Mouse (Mus musculus) forelimb bud, embryonic 11.5 days (tissue): Measurements from ENCODE around the gene Asxl1.

Experiments used
- DNase-seq: peaks from one replicate; pipeline ENCODE4 v3.0.0-alpha.2; 2012; ENCODE audit warnings: low read depth, low spot score

The Asxl1 gene

GRCm38 (mm10) chr2:153411557-153411956, 65.9 kb downstream of the Asxl1 start:
- DNase-seq = no peak

GRCm38 (mm10) chr2:153412563-153412962, 66.9 kb downstream of the Asxl1 start:
- no peak for DNase-seq

- no peak for DNase-seq
Measured at GRCm38 (mm10) chr2:153414607-153415006, 69.0 kb downstream of the Asxl1 start.

- DNase-seq = no peak
Measured at GRCm38 (mm10) chr2:153417841-153418240, 72.2 kb downstream of the Asxl1 start.

GRCm38 (mm10) chr2:153418381-153418780, 72.8 kb downstream of the Asxl1 start:
- DNase-seq = no peak

- DNase-seq = no peak
Measured at GRCm38 (mm10) chr2:153421233-153421632, 75.6 kb downstream of the Asxl1 start.

GRCm38 (mm10) chr2:153422051-153422450, 76.4 kb downstream of the Asxl1 start:
- no peak for DNase-seq

- DNase-seq = no peak
Measured at GRCm38 (mm10) chr2:153423113-153423512, 77.5 kb downstream of the Asxl1 start.

GRCm38 (mm10) chr2:153424557-153424956, 78.9 kb downstream of the Asxl1 start:
- no peak for DNase-seq

- no peak for DNase-seq
Measured at GRCm38 (mm10) chr2:153425124-153425844, 79.7 kb downstream of the Asxl1 start.

GRCm38 (mm10) chr2:153425998-153426670, 80.5 kb downstream of the Asxl1 start:
- DNase-seq = no peak

- DNase-seq = no peak
Measured at GRCm38 (mm10) chr2:153426931-153427330, 81.3 kb downstream of the Asxl1 start.

GRCm38 (mm10) chr2:153428485-153428884, 82.9 kb downstream of the Asxl1 start:
- no peak for DNase-seq

GRCm38 (mm10) chr2:153430571-153430970, 84.9 kb downstream of the Asxl1 start:
- no peak for DNase-seq

GRCm38 (mm10) chr2:153432492-153432891, 86.9 kb downstream of the Asxl1 start:
- no peak for DNase-seq

- no peak for DNase-seq
Measured at GRCm38 (mm10) chr2:153433859-153434258, 88.2 kb downstream of the Asxl1 start.

GRCm38 (mm10) chr2:153434880-153435831, 89.5 kb downstream of the Asxl1 start:
- DNase-seq = no peak

GRCm38 (mm10) chr2:153436641-153437305, 91.1 kb downstream of the Asxl1 start:
- DNase-seq = no peak

GRCm38 (mm10) chr2:153437306-153437659, 91.7 kb downstream of the Asxl1 start:
- no peak for DNase-seq

GRCm38 (mm10) chr2:153440755-153441154, 95.1 kb downstream of the Asxl1 start:
- no peak for DNase-seq

- DNase-seq = no peak
Measured at GRCm38 (mm10) chr2:153441228-153441627, 95.6 kb downstream of the Asxl1 start.

- DNase-seq = no peak
Measured at GRCm38 (mm10) chr2:153442720-153443119, 97.1 kb downstream of the Asxl1 start.
